Mouse (Mus musculus): Measurements from ENCODE around the gene Aip. TPM values are rescaled to one million over a fixed set of nuclear protein-coding genes. Genes with fewer than 3 reads are reported as not detected.
A peak's percentile ranks its signal among the peaks of the same experiment; 100 is the strongest.

The Aip gene
- total RNA-seq, 2 experiments from 2014 or later, result 69.9 to 71.8 TPM

DNA sequence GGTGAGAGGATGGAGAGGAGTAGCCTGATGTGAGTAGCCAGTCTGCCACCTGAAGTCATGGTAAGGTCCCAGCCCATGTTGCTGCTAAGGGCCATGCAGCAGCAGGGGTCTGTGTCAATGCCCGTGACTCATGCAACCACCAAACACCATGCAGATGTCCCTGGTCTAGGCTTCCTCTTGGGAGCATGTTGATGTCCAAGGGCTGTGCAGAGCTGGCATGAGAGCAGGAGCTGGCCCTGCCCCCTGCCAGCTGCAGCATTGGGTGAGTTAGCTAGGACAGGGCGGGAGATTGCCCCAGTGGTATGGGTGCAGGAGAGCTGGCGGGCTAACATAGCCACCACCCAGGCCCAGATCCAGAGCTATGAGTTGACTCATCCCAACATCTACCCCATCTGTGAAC lies 35.2 kb downstream of the Aip start:
- no peak overlapping the region for H3K4me3 ChIP-seq
- no peak for DNase-seq
- intact Hi-C loops (cut with DNase I), result no loop called here
- no peak overlapping the region for H3K27ac ChIP-seq
- no peak for TF ChIP-seq CTCF (IDR thresholded peaks at IDR 0.05)

DNA sequence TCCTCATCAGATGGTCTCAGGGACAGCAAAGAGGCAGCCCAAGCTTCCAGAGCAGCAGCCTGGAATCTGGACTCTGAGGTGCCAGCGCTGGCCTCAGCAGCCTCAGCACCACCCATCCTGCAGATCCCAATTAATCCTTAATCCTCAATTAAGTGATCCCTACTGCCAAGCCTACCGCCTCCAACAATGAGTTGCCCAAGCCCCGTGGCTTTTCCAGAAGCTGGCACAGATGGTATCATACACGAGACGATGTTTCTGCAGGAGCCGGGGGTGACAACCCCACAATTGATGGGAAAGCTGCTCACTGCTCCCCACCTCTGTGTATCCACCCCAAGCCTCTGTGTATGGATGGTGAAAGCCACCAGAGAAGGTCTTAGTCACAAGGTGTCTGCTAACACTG lies 36.5 kb downstream of the Aip start:
- intact Hi-C loops (cut with DNase I), result no loop called here
- Histone ChIP-seq H3K4me3 (no peak overlapping the region), H3K27ac (no peak overlapping the region)
- TF ChIP-seq CTCF (IDR thresholded peaks at IDR 0.05), result no peak
- no peak for DNase-seq

DNA sequence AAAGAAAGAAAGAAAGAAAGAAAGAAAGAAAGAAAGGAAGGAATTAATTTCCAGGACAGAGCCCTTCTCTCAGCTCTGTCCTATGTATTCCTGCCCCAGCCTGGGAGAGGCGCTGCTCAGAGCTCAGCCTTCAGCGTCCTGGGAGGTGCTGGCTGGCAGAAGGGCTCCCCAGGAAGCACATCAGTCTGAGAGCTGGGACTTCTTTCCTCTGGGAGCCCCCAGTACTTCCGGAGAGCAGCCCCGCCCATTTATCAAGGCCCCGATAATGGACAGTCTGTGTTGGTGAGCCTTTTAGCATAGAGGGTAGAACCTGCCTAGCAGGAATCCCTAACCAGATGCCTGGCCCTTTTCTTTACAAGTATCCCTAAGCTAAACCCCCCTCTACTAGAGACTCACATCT lies 37.5 kb downstream of the Aip start:
- no peak for DNase-seq
- Histone ChIP-seq H3K4me3 (no peak overlapping the region), H3K27ac (no peak overlapping the region)
- no peak for TF ChIP-seq CTCF (IDR thresholded peaks at IDR 0.05)
- intact Hi-C loops (cut with DNase I), result no loop called here

DNA sequence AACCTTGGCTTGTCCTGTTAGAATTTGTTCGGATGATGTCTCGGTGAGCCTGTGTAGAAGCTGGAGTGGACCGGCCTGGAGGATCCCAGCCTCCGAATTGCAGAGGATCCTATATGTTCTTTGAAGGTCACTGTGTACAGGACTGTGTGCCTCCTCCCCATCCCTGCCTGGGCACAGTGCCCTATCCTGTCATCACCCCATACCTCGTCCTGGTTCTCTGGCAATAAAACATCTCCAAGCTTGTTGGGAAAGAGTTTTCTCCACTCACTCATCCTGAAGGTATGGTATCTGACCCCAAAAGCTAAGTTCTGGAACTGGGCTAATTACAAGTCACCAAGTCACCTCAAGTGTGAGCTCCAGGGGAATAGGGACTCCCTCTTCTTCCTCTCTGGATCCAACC lies 38.6 kb downstream of the Aip start:
- no peak for DNase-seq
- Histone ChIP-seq H3K27ac (no peak overlapping the region), H3K4me3 (no peak overlapping the region)
- intact Hi-C loops (cut with DNase I), result no loop called here
- TF ChIP-seq CTCF (IDR thresholded peaks at IDR 0.05), result no peak

DNA sequence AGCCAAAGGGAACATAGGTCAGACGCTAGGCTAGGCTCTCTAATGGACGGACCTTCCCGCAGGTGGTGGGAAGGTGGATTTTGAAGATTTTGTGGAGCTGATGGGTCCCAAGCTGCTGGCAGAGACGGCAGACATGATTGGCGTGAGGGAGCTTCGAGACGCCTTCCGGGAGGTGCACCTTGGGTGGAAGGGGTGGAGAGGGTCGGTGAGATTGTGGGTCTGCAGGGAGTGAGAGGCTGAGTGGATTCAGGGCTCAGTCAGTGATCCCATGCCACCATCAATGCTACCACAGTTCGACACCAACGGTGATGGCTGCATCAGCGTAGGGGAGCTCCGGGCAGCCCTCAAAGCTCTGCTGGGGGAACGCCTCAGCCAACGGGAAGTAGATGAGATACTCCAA lies 39.5 kb downstream of the Aip start:
- TF ChIP-seq CTCF (IDR thresholded peaks at IDR 0.05), result no peak
- Histone ChIP-seq H3K27ac (no peak overlapping the region), H3K4me3 (no peak overlapping the region)
- intact Hi-C loops (cut with DNase I), result no loop called here
- DNase-seq, result no peak

DNA sequence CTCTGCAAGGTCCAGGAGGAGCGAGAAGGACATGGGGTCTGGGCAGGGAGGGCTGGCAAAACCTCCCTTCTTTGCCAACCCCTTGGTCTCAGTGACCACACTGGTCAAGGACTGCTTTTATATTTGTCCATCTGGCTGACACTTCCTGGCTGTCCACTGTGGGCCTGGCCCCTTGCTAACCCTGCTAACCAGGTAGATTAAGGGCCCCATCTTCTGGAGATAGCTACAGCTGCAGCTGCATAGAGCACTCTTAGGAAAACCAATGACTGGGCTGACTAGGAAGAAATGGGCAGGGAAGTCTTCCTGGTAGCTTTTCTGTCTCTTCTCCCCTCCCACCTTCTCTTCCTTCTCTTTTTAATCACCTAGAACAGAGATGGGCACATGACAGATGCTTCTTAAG lies 40.7 kb downstream of the Aip start:
- TF ChIP-seq CTCF (IDR thresholded peaks at IDR 0.05), result peak; percentile 41
- no peak for DNase-seq
- Histone ChIP-seq H3K4me3 (no peak overlapping the region), H3K27ac (no peak overlapping the region)
- intact Hi-C loops (cut with DNase I), result no loop called here

DNA sequence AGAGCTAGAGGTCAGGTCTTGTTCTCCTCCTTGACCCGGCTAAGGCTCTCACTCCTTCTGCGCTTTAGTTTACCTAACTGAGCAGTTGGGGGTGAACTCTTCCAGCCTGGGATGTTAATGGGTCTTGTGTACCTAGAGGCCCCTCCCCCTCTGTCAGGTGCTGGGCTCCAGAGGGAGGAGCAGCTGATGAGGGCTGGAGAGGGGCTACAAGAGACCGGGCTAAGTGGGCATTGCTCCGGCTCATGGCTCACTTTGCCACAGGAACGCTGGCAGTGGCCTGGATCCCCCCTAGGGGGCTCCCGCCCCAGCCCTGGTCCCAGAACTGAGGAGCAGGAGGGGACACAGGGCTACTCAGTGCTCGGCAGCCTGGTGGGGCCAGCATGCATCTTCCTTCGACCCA lies 41.8 kb downstream of the Aip start:
- TF ChIP-seq CTCF (IDR thresholded peaks at IDR 0.05), result no peak
- no peak overlapping the region for H3K27ac ChIP-seq
- intact Hi-C loops (cut with DNase I), result no loop called here
- no peak for DNase-seq
- H3K4me3 ChIP-seq, result no peak overlapping the region

DNA sequence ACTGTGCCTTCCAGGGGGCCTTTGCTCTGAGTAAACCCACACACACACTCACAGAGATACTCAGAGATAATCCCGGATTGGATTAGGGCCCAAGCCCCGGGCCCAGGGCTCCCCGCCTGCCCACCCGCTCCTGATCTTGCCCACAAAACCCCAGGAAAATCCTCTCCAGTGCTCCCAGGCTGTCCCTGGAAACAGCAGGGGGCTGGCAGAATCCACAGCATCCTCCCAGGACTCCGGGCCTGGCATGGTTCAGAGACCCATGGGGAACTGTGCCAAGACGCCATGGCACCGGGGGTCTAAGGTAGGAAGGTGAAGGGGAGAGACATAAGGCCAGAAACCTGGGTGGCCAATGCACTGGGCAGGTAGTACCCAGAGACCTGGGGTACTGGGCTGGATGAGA lies 42.3 kb downstream of the Aip start:
- no peak overlapping the region for H3K4me3 ChIP-seq

DNA sequence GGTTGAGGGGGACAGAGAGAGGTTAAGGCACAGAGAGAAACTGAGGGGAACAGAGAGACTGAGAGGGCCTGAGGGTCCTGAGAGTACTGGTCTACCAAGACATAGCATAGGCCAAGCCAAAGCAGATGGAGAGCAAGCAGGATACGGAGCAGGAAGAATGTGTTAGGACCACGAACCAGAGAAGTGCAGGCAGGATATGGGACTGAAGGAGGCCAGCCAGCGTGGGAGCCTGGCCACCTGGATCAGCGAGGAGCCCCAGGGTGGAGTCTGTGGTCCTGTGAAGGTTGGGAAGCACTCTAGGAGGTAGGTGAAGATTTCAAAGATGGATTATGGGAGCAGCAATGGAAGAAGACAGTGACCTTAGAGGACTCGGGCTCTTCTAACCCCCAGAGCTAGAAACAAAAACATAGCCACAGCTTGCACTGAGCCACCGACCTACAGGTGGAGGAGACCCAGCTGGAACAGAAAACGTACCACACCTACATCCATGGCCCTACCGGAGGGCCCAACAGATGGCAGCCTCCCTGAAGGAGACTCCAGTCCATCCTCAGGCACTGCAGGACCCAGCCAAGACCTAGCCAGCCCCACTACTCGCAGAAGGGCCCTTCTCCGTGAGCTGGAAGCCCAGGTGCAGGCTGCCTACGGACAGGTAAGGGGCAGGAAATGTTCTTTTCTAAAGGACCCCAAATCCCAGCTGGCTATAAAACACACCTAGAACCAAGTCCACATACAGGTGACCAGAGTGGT lies 43.3 kb downstream of the Aip start:
- no peak for TF ChIP-seq CTCF (IDR thresholded peaks at IDR 0.05)
- H3K27ac ChIP-seq, result no peak overlapping the region
- intact Hi-C loops (cut with DNase I), result no loop called here
- no peak overlapping the region for H3K4me3 ChIP-seq
- DNase-seq, result no peak

More for the DNA sequence above, 42.3 kb downstream of the Aip start:
- no peak overlapping the region for H3K27ac ChIP-seq
- TF ChIP-seq CTCF (IDR thresholded peaks at IDR 0.05), result no peak
- DNase-seq, result no peak
- intact Hi-C loops (cut with DNase I), result no loop called here

DNA sequence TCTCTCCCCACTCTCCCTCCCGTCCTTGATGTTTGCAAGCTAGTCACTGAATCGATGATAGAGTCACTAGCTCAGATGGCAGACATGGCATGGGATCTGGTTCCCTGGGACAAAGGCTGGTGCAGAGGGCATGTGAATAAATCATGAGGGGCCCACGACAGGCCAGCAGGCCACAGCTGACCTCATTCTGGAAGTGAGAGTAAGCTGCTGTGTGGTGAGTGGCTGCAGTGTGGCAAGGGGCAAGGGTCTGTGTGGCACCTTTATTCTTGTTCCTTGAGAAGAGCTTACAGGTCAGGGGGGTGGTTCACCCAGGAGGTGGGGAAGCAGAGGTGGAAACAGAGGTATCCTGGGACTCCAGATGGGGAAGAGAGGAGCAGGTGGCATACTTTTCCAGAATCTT lies 44.3 kb downstream of the Aip start, which contains the start of gene Cabp2:
Cabp2 (plus strand) TSS at position 185 of the 400 bp plus-strand sequence.
- TF ChIP-seq CTCF (IDR thresholded peaks at IDR 0.05), result no peak
- DNase-seq, result no peak
- H3K4me3 ChIP-seq, result no peak within 1 kb of the TSS
- no peak within 1 kb of the TSS for H3K27ac ChIP-seq
- intact Hi-C loops (cut with DNase I), result no loop called here

DNA sequence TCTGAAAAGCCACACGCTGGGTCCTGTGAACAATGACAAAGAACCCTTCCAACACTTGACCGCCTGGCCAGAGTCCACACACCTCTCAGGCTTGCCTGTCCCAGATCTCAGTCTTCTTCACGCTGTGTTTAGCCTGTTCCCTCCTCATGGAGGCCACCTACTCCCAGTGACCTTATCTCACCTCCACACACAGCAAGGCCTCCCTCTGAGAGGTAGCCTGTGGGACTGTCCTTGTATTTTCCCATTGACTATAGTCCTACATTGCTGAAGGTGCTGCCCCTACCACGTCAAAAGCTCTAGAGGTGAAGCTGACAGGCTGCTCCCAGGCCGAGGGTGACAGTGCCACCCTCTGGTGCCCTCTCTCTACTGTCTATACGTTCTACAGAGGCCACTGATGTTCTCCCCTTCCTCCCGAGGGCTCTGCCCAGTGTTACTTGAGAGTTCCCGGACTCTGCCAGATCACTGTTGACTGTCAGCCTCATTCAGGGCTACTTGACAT lies 45.1 kb downstream of the Aip start:
- peak; percentile 9; the same call in 1 of the 2 replicates for TF ChIP-seq CTCF (IDR thresholded peaks at IDR 0.05)
- DNase-seq, result no peak
- no peak overlapping the region for H3K27ac ChIP-seq
- intact Hi-C loops (cut with DNase I), result no loop called here
- H3K4me3 ChIP-seq, result no peak overlapping the region

DNA sequence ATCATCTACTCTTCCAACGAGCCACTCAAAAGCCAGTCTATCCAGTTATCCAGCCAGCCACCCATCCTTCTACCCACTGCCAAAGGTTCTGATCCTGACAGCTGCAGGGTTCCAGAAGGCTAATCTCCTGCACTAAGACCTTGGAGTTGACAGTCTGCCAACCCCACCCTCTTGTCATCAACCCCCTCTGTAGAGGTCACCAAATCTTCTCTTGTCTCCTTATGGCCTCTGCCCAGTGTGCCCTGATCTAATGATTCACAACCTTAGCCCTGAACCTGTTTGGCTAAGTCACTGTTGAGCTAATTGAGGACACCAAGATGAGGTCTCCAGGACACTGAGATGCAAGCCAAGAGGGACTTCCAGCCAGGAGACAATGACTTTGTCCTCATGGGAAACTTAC lies 46.1 kb downstream of the Aip start:
- no peak for DNase-seq
- TF ChIP-seq CTCF (IDR thresholded peaks at IDR 0.05), result no peak
- intact Hi-C loops (cut with DNase I), result no loop called here
- no peak overlapping the region for H3K27ac ChIP-seq
- no peak overlapping the region for H3K4me3 ChIP-seq

DNA sequence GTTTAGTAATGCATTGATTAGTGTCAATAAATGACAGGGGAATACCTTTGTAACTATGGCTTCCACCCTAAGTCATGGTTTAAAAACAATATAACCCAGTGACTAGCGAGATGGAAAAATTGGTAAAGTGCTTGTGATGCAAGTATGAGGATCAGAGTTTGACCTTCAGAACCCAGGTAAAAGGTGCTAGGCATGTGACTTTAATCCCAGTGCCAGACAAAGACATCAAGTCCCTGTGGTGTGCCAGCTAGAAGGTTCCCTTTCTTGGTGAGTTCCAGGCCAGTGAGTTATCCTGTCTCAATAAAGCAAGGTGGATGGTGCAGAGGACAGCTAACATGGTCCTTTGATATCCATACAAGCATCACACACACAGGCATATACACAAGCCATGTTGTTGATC lies 50.1 kb downstream of the Aip start:
- no peak for TF ChIP-seq CTCF (IDR thresholded peaks at IDR 0.05)
- no peak overlapping the region for H3K4me3 ChIP-seq
- no peak overlapping the region for H3K27ac ChIP-seq
- DNase-seq, result no peak
- intact Hi-C loops (cut with DNase I), result no loop called here

Measured in gastrocnemius, adult 2 months (tissue).